Mouse (Mus musculus): ENCODE results near the gene Lcn12.

- TF ChIP-seq CTCF (IDR thresholded peaks at IDR 0.05) (no peak), EP300 (IDR thresholded peaks at IDR 0.05; ENCODE audit: insufficient read depth, low read depth, low read length) (no peak), POLR2A (IDR thresholded peaks at IDR 0.05; ENCODE audit: insufficient read depth, low read depth, low read length) (no peak)
These were observed 13.2 kb downstream of the Lcn12 start for GRCm38 (mm10) chr2:25480541-25480940.
